Mouse (Mus musculus): ENCODE results near the gene Cc2d1a.

GRCm38 (mm10) chr8:84098376-84098775, 49.4 kb downstream of the Cc2d1a start:
- TF ChIP-seq CTCF (IDR thresholded peaks at IDR 0.05; ENCODE audit: insufficient read depth, low read depth, low read length) (no peak), POLR2A (IDR thresholded peaks at IDR 0.05; ENCODE audit: insufficient read depth, low read depth, low read length) (no peak)
